Mouse (Mus musculus): ENCODE measurements around the gene Cacna1c. TPM values are rescaled to one million over a fixed set of nuclear protein-coding genes. Genes with fewer than 3 reads are reported as not detected.

Gene Cacna1c
- polyA plus RNA-seq, 1 experiment, result not detected

DNA sequence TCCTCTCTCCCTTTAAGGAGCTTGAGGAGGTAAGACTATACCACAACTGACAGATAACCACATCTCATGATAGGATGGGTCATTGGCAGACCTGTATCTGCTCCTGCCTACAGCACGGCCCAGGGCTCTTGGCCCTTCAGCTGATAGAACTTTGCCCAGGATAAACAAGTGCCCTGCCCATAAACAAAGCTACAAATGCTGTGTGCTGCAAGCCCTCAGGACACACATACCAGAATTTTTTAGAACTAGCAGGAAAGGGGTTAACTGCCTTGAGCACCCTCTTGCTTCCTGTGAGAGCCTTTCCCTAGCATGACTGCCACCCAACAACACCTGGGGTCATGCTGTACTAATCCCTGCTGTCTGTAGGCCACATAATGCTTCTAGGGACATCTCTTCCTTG, 68.1 kb downstream of the Cacna1c start:
- peaks cover 17% of the 10 kb centered on the region for H3K27me3 ChIP-seq (ENCODE audit: control insufficient read depth, insufficient read depth, insufficient read length)
- H3ac ChIP-seq (ENCODE audit: control insufficient read depth, insufficient read length), result no peak overlapping the region
- TF ChIP-seq CEBPB (IDR thresholded peaks at IDR 0.05; ENCODE audit: insufficient read depth, poor library complexity, severe bottlenecking) (no peak), MYOG (IDR thresholded peaks at IDR 0.05; ENCODE audit: control insufficient read depth in 1 of 3, insufficient read depth in 1 of 3, insufficient read length in 2 of 3, low read depth in 2 of 3) (no peak), REST (IDR thresholded peaks at IDR 0.05; ENCODE audit: insufficient read depth, insufficient read length) (no peak), E2F4 (IDR thresholded peaks at IDR 0.05; ENCODE audit: insufficient read depth) (no peak), TCF3 (IDR thresholded peaks at IDR 0.05; ENCODE audit: insufficient read length, low read depth) (no peak)
- no peak overlapping the region for H3K4me2 ChIP-seq (ENCODE audit: low read depth)
- H3K36me3 ChIP-seq (ENCODE audit: control insufficient read depth, insufficient read depth), result no peaks in the 10 kb centered on the region
- no peak overlapping the region for H3K4me3 ChIP-seq
- H3K79me2 ChIP-seq (ENCODE audit: control insufficient read depth, insufficient read depth), result no peaks in the 10 kb centered on the region

GRCm38 (mm10) chr6:119126991-119127390, 69.2 kb downstream of the Cacna1c start:
- no peak overlapping the region for H3ac ChIP-seq (ENCODE audit: control insufficient read depth, insufficient read length)
- H3K27me3 ChIP-seq (ENCODE audit: control insufficient read depth, insufficient read depth, insufficient read length), result peaks cover 10% of the 10 kb centered on the region
- no peak overlapping the region for H3K4me3 ChIP-seq
- no peak for TF ChIP-seq MYOD1 (IDR thresholded peaks at IDR 0.05; ENCODE audit: control insufficient read depth in 1 of 3, insufficient read length in 2 of 3, low read depth in 2 of 3)
- TF ChIP-seq TCF3 (IDR thresholded peaks at IDR 0.05; ENCODE audit: insufficient read length, low read depth), result no peak
- TF ChIP-seq USF1 (IDR thresholded peaks at IDR 0.05; ENCODE audit: low read depth), result no peak
- no peak for TF ChIP-seq POLR2AphosphoS2 (IDR thresholded peaks at IDR 0.05; ENCODE audit: insufficient read length, low read depth)
- TF ChIP-seq REST (IDR thresholded peaks at IDR 0.05; ENCODE audit: insufficient read depth, insufficient read length), result no peak
- TF ChIP-seq MAX (IDR thresholded peaks at IDR 0.05; ENCODE audit: low read depth), result no peak
- no peak for TF ChIP-seq CEBPB (IDR thresholded peaks at IDR 0.05; ENCODE audit: insufficient read depth, poor library complexity, severe bottlenecking)
- H3K4me2 ChIP-seq (ENCODE audit: low read depth), result no peak overlapping the region
- H3K79me2 ChIP-seq (ENCODE audit: control insufficient read depth, insufficient read depth), result no peaks in the 10 kb centered on the region
- no peaks in the 10 kb centered on the region for H3K36me3 ChIP-seq (ENCODE audit: control insufficient read depth, insufficient read depth)

- Histone ChIP-seq H3K4me3 (no peak overlapping the region), H3K27me3 (ENCODE audit: control insufficient read depth, insufficient read depth, insufficient read length) (peaks cover 3% of the 10 kb centered on the region), H3ac (ENCODE audit: control insufficient read depth, insufficient read length) (no peak overlapping the region), H3K4me2 (ENCODE audit: low read depth) (no peak overlapping the region), H3K36me3 (ENCODE audit: control insufficient read depth, insufficient read depth) (no peaks in the 10 kb centered on the region), H3K79me2 (ENCODE audit: control insufficient read depth, insufficient read depth) (no peaks in the 10 kb centered on the region)
- TF ChIP-seq TCF3 (IDR thresholded peaks at IDR 0.05; ENCODE audit: insufficient read length, low read depth), result no peak
- TF ChIP-seq SRF (IDR thresholded peaks at IDR 0.05; ENCODE audit: control insufficient read depth, insufficient read length, low read depth), result no peak
- no peak for TF ChIP-seq TCF12 (IDR thresholded peaks at IDR 0.05; ENCODE audit: insufficient read depth, poor library complexity, severe bottlenecking)
- TF ChIP-seq USF1 (IDR thresholded peaks at IDR 0.05; ENCODE audit: low read depth), result no peak
- no peak for TF ChIP-seq POLR2A (IDR thresholded peaks at IDR 0.05; ENCODE audit: insufficient read length, low read depth)
- TF ChIP-seq REST (IDR thresholded peaks at IDR 0.05; ENCODE audit: insufficient read depth, insufficient read length), result no peak
- TF ChIP-seq MYOD1 (IDR thresholded peaks at IDR 0.05; ENCODE audit: control insufficient read depth in 1 of 3, insufficient read length in 2 of 3, low read depth in 2 of 3), result no peak
- no peak for TF ChIP-seq MYOG (IDR thresholded peaks at IDR 0.05; ENCODE audit: control insufficient read depth in 1 of 3, insufficient read depth in 1 of 3, insufficient read length in 2 of 3, low read depth in 2 of 3)
These were observed 77.8 kb downstream of the Cacna1c start for GRCm38 (mm10) chr6:119118371-119118770.

DNA sequence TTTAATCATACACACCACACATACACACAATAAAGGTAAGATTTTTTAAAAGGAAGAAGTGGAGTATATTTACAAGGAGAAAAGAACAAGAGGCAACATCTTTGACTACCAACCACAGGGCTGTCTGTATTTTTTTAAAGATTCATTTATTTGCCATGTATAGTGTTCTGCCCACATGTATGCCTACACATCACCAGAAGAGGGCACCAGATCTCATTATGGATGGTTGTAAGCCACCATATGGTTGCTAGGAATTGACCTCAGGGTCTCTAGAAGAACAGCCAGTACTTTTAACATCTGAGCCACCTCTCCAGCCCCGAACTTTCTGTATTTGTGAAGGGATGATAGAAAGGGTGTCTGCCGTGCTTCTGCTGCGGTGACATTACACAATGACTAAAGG, 79.9 kb downstream of the Cacna1c start:
- no peak for TF ChIP-seq E2F4 (IDR thresholded peaks at IDR 0.05; ENCODE audit: insufficient read depth)
- no peak for TF ChIP-seq TCF3 (IDR thresholded peaks at IDR 0.05; ENCODE audit: insufficient read length, low read depth)
- TF ChIP-seq SRF (IDR thresholded peaks at IDR 0.05; ENCODE audit: control insufficient read depth, insufficient read length, low read depth), result no peak
- TF ChIP-seq CEBPB (IDR thresholded peaks at IDR 0.05; ENCODE audit: insufficient read depth, poor library complexity, severe bottlenecking), result no peak
- TF ChIP-seq REST (IDR thresholded peaks at IDR 0.05; ENCODE audit: insufficient read depth, insufficient read length), result no peak
- no peak for TF ChIP-seq USF1 (IDR thresholded peaks at IDR 0.05; ENCODE audit: low read depth)
- TF ChIP-seq MYOD1 (IDR thresholded peaks at IDR 0.05; ENCODE audit: control insufficient read depth in 1 of 3, insufficient read length in 2 of 3, low read depth in 2 of 3), result no peak
- no peak for TF ChIP-seq TCF12 (IDR thresholded peaks at IDR 0.05; ENCODE audit: insufficient read depth, poor library complexity, severe bottlenecking)
- TF ChIP-seq POLR2A (IDR thresholded peaks at IDR 0.05; ENCODE audit: insufficient read length, low read depth), result no peak
- no peak for TF ChIP-seq MYOG (IDR thresholded peaks at IDR 0.05; ENCODE audit: control insufficient read depth in 1 of 3, insufficient read depth in 1 of 3, insufficient read length in 2 of 3, low read depth in 2 of 3)
- no peak for TF ChIP-seq POLR2AphosphoS2 (IDR thresholded peaks at IDR 0.05; ENCODE audit: insufficient read length, low read depth)
- no peak for TF ChIP-seq MAX (IDR thresholded peaks at IDR 0.05; ENCODE audit: low read depth)
- Histone ChIP-seq H3K79me2 (ENCODE audit: control insufficient read depth, insufficient read depth) (no peaks in the 10 kb centered on the region), H3K4me2 (ENCODE audit: low read depth) (no peak overlapping the region), H3K27me3 (ENCODE audit: control insufficient read depth, insufficient read depth, insufficient read length) (peaks cover 14% of the 10 kb centered on the region), H3K4me3 (no peak overlapping the region), H3ac (ENCODE audit: control insufficient read depth, insufficient read length) (no peak overlapping the region), H3K36me3 (ENCODE audit: control insufficient read depth, insufficient read depth) (no peaks in the 10 kb centered on the region)

- Histone ChIP-seq H3K36me3 (ENCODE audit: control insufficient read depth, insufficient read depth) (no peaks in the 10 kb centered on the region), H3K79me2 (ENCODE audit: control insufficient read depth, insufficient read depth) (no peaks in the 10 kb centered on the region), H3K4me2 (ENCODE audit: low read depth) (no peak overlapping the region), H3K27me3 (ENCODE audit: control insufficient read depth, insufficient read depth, insufficient read length) (peaks cover 32% of the 10 kb centered on the region), H3K4me3 (no peak overlapping the region), H3ac (ENCODE audit: control insufficient read depth, insufficient read length) (no peak overlapping the region)
- TF ChIP-seq MYOG (IDR thresholded peaks at IDR 0.05; ENCODE audit: control insufficient read depth in 1 of 3, insufficient read depth in 1 of 3, insufficient read length in 2 of 3, low read depth in 2 of 3) (no peak), SRF (IDR thresholded peaks at IDR 0.05; ENCODE audit: control insufficient read depth, insufficient read length, low read depth) (no peak), TCF12 (IDR thresholded peaks at IDR 0.05; ENCODE audit: insufficient read depth, poor library complexity, severe bottlenecking) (no peak), E2F4 (IDR thresholded peaks at IDR 0.05; ENCODE audit: insufficient read depth) (no peak), MAX (IDR thresholded peaks at IDR 0.05; ENCODE audit: low read depth) (no peak), MYOD1 (IDR thresholded peaks at IDR 0.05; ENCODE audit: control insufficient read depth in 1 of 3, insufficient read length in 2 of 3, low read depth in 2 of 3) (no peak), REST (IDR thresholded peaks at IDR 0.05; ENCODE audit: insufficient read depth, insufficient read length) (no peak), POLR2A (IDR thresholded peaks at IDR 0.05; ENCODE audit: insufficient read length, low read depth) (no peak), TCF3 (IDR thresholded peaks at IDR 0.05; ENCODE audit: insufficient read length, low read depth) (no peak), USF1 (IDR thresholded peaks at IDR 0.05; ENCODE audit: low read depth) (no peak), POLR2AphosphoS2 (IDR thresholded peaks at IDR 0.05; ENCODE audit: insufficient read length, low read depth) (no peak), CEBPB (IDR thresholded peaks at IDR 0.05; ENCODE audit: insufficient read depth, poor library complexity, severe bottlenecking) (no peak)
These were observed 82.9 kb downstream of the Cacna1c start for GRCm38 (mm10) chr6:119113362-119113761.

Data from myocyte (in vitro differentiated cells).